Mouse (Mus musculus) C2C12 (cell line): ENCODE data around the gene Csf2rb.

ENCODE experiments used
- CTCF ChIP-seq: IDR thresholded peaks from one replicate; pipeline ENCODE4 v1.5.1; 2011; ENCODE audit not compliant: control insufficient read depth, insufficient read depth, insufficient read length
- MYOG ChIP-seq: IDR thresholded peaks from one replicate; pipeline ENCODE4 v1.6.1; 2011; ENCODE audit not compliant: control insufficient read depth, insufficient read length; ENCODE audit errors: extremely low read depth

GRCm38 (mm10) chr15:78368926-78369346, 43.4 kb downstream of the Csf2rb start:
- TF ChIP-seq MYOG (no peak), CTCF (peak; percentile 84)
